Mouse (Mus musculus) mesoderm, embryonic 11.5 days (tissue): Measurements from ENCODE around the gene Rb1.
A peak's percentile ranks its signal among the peaks of the same experiment; 100 is the strongest.

Experiments
- DNase-seq: peaks from one replicate; pipeline ENCODE4 v3.0.0-alpha.2; 2012; ENCODE audit warnings: low read depth, low spot score

Rb1 gene

DNA sequence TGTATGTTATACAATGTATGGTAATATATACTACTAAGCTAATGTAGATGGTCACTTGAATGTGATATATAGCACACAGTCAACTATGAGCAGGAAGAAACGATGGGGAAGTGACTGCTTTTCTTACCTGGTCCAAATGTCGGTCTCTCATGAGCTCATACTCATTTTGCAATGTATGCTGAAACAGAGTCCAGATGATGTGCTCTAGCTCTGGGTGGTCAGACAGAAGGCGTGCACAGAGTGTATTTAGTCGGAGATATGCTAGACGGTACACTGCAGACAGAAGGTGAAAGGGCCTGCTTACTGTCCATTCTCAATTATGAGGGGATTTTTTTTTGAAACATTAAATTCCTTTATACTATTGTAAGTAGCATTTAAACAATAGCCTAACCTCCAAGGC is 114.1 kb downstream of the Rb1 start:
- DNase-seq, result no peak

DNA sequence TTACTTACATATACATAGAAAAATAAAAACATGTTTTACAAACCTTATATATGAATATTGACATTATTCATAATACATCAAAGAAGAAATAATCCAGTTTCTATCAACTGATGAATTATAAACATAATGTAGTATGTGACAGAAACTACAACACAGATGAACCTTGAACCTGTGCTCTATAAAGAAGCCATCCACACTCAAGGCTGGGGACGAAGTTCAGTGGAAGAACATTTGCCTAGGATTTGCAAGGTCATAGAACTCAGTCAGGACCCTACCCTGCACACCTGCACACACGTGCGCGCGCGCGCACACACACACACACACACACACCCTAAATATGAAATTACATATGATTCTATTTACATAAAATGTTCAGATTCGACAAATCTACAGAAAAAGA is 115.4 kb downstream of the Rb1 start:
- no peak for DNase-seq

DNA sequence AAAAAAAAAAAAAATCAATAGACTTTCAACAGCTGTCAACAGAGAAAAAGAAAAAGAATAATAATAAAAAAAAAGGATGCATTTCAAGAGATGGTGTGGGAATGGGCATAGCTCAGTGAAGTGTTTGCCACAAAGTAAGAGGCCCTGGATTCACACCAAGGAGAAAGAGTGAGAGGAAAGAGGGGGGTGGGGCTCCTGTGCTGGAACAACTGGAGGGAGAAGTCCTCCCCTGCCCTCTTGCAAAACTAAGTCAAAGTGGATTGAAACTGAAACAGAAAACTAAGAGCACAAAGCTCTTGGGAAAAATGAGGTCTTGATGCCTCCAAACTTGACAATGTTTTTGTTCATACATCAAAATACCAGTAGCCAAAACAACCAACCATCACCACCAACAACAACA is 116.4 kb downstream of the Rb1 start:
- no peak for DNase-seq

DNA sequence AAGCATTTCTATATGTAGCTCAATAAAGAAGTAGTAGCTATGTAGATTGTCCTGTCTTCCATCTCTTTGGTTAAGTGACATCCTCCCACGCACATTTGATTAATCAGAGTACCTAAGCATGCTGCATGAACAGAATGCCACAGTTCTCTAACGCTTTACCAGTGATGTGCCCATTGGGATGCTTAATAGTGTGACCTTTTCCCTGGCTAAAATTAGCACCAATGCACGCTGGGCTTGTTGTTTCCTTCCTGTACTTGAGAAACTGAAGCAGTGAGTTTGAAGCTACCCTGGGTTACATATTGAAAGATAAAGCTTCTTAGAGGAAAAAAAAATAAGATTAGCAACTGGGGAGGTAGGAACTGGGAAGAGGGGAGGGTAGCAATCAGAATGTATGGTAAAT is 121.6 kb downstream of the Rb1 start:
- no peak for DNase-seq

DNA sequence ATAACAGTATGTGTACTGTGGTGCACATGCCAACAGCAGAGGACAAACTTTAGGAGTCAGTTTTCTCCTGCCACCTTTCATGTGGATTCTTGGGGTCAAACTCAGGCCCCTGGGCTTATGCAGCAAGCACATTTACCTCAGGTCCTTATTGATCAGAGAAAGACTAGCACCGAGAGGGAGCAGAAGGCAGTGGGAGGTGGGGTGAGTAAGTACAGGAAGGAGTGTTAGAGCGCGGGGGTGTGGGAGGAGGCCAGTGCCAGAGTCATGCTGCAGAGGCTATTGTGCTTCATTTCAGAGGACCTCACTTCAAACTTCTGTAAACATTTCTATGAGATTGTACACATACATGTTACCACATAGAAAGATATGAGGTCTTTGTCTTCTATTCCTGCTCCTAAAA is 124.2 kb downstream of the Rb1 start:
- DNase-seq, result no peak

DNA sequence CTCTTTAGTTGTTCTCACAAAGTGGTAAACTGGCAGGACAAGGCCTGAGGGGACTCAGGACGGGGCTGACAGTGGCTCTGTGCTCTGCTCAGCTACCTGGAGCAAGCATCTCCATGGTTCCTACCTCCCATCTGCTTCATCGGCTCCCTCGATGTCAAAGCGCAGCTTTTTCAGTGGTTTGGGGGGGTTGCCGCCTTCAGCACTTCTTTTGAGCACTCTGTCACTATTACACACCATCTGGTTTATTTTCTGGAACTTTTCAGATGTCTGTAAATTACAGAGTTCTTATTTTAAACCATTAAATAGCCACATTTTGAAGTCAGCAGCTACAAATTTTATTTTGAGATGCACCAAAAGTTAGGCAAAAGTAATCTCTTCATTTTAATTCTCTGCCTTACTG is 126.6 kb downstream of the Rb1 start:
- DNase-seq, result no peak

DNA sequence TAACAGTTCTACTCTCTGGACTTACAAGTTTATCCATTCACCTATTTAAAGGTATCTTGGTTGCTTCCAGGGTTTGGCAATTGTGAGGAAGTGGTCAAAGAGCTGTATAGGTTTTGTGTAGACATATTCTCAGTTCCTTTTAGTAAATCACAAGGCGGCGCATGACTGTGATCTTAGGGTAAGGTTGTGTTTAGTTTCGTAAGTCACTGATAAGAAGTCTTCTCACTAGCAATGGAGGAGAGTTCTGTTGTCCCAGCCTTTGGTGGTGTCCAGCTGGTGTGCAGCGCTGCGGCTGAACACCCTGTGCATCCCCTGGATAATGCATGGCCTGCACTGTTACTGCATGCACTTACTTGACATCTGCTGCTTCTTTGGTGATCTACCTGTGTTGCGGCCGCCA is 138.7 kb downstream of the Rb1 start:
- no peak for DNase-seq

DNA sequence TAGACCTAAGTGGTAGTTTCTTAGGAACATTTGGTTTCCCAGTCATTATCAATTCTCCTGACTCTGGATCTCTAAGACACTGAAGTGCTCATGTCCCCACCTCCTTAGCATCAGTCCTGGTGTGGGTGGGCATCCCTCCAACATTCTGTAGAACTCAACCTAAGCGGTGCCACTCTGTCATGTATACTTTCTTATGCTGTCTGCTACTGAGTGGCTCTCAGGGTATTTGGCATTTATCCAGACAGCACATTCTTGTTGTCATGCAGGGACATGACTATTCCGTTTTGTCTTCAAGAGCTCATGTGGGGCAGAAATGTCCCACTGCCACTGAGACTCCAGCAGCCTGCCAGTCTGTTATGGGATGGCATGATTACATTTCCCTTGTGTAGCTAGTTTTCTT is 144.5 kb downstream of the Rb1 start:
- DNase-seq, result no peak

DNA sequence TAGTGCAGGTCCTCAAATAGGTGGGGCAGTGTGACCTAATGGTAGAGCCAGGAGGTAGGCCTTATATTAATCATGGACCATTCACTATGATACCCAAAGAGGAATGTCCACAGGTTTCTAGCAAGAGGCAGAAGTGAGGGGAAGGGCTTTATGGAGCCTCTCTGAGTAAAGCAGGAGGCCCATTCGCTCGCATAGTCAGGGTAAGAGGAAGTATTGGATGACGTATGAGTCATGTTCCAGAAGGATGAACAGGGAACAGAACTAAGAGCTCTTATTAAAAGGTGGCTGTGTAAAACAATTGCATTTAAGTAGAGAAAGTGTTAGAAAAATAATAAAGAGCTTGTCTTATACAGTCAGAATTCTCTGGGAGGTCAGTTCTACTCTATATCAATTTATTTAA is 145.0 kb downstream of the Rb1 start:
- DNase-seq, result no peak

DNA sequence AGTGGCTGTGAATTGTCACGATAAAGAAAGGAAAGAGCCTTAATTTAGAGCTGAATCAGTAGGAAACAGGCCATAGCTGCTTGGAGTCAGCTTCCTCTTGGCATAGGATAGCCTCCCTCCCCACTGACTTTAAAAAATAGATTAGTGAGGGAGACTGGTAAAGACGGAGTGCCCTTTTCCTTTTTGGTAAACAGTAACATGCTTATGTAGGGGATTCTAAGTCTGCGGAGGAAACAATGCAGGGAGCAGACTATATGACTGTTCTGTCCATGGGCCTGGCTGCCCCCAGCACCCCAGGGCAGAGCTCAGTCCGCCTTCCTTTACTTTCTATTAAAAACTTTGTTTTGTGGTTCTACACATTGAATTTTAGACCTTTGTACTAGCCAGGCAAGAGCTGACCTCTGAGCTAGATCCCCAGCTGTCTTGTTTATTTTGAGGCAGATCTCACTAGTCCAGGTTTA is 146.4 kb downstream of the Rb1 start:
- no peak for DNase-seq

DNA sequence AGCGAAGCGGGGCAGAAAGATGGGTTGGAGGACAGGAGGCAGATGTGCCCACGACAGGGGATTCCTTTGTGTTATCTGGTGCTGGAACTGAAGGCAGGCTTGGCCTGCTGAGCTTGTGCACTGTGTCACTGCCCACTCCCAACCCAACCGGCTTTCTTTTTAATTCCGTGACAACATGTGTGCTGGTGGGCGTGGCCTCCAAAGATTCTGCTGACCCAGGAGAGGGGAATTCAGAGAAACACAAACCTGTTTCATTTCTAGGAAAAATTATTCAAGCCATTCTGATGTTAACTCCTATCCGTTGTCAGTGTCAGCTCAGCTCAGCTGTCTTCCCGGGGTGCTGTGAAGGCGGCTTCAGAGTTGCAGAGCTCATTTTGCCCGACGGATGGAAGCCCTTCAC is 147.7 kb downstream of the Rb1 start:
- no peak for DNase-seq

DNA sequence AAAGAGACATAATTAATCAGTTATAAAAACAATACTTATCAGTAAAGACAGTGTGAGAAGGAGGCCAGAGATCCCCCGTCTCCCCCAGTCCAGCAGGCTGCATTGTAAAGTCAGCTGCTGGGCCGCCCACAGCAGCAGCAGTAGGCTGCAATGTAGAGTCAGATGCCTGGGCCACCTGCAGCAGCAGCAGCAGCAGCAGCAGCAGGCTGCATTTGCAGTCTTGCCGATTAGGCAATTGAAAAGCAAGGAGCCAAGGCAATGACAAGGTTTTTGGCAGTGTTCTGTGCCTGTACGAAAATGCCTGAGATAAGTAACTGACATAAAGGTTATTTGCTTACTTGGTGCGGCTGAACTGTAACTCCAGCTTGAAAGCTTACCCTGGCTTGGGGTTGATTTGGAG is 149.4 kb downstream of the Rb1 start:
- DNase-seq, result no peak

DNA sequence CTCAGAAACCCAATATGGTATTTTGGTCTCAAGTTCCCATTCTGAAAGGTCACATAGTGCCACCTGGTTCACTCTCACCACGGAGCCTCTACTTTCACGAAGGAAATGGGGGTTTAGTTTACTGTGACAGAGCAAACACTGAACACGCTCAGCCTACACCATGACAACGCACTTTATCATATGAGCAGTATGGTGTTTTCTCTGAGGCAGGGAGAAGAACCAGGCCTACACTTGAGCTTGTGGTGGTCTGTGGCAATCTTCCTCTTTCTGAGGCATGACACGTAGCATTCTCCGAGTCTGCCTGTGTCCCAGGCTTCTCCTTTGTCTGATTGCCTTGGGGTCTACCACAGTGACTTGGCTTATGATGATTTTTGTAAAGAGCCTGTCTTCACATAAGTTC is 149.8 kb downstream of the Rb1 start:
- DNase-seq, result no peak

DNA sequence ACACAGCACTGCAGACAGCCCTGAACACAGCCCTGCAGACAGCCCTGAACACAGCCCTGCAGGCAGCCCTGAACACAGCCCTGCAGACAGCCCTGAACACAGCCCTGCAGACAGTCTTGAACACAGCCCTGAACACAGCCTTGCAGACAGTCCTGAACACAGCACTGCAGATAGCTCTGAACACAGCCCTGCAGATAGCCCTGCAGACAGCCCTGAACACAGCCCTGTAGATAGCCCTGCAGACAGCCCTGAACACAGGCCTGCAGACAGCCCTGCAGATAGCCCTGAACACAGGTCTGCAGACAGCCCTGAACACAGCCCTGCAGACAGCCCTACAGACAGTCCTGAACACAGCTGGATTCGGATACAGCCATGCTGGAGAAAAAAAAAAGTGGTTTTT is 150.6 kb downstream of the Rb1 start:
- DNase-seq, result no peak

DNA sequence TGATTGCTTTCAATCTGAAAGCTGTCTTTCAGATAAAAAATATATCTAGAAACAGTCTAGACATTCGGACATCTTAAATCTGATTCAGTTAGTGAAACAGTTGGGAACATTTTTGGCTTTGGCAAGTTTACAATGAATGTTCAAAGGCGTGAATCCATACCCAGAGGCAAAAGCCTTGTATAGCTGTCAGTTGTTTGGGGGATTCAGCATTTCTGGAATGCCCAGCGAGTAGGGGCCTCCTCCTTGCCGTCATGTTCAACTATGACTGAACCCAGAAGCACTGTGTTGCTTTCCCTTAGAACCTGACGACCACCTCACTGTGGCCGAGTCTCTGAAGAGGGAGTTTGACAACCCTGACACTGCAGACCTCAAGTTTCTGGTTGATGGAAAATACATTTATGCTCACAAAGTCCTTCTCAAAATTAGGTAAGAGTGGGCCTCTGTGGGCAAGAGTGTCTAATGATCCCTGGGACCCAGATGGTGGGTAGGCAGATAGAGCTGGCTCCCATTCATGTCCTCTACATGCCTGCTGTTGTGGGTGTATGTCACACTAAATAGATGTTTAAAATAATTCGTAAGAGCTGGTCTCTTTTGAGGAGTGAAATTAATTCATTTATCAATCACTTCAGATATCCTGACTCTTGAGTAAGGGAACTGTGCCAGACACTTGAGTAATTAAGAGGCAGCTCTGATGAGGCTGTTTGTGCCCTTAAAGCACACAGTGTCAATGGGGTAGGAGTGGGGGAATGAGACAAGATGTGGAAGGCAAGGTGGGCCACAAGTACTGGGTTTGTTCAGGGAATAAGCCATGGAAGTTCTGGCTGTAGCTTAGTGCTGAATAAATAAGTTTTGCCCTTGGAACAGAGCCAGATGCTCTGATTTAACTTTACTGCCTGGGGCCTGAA is 151.3 kb downstream of the Rb1 start:
- DNase-seq, result no peak

DNA sequence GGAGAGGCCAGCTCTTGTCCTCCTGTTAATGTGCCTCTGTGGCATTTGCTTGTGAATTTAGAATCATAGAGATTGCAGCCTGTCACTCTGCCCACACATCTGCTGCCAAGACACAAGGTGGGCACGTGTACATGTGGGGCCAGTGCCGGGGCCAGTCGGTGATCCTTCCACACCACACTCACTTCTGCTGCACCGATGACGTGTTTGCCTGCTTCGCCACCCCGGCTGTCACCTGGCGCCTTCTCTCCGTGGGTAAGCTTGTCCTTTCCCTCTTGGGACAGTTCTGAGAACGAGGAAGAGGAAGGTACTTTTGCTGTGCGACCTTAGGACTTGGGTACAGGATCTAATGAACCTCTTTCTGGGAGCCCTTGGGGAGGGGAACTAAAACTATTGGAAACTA is 152.0 kb downstream of the Rb1 start:
- no peak for DNase-seq

DNA sequence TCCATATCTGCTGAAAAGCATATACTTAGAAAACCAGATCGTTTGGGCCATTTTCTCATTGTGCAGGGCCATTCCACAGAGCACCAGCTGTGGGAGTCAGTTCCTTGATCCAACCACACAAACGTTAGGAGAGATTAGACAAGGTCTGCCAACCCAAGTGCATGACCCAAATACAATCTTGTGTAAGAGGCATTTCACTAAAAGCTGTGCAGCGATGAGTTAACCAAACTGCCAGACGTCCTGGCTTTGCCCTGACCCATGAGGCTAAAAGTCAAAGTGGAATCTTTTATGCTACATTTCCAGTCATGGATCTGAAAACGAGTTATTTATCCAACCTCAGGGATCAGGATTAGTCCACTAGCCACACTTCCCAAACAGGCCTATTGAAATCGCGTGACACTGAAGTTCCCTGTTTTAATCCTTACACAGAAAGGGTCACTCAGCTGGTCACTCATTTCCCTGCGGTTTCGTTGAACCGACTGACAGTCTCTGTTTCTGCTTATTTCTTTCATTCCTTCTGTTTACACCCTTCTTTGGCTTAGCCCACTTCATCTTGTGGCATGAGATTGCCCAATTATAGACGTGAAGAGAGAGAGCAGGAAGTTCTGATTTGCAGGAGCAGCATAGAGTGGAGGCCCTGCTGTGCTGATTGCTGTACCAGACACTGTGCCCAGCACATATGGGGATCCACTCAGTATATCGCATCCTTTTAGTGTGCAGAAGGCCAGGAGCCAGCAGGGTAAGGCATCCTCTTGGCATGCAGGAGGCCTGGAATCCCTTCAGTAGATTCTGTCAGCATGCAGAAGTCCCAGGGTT is 153.2 kb downstream of the Rb1 start:
- DNase-seq, result peak; percentile 37

DNA sequence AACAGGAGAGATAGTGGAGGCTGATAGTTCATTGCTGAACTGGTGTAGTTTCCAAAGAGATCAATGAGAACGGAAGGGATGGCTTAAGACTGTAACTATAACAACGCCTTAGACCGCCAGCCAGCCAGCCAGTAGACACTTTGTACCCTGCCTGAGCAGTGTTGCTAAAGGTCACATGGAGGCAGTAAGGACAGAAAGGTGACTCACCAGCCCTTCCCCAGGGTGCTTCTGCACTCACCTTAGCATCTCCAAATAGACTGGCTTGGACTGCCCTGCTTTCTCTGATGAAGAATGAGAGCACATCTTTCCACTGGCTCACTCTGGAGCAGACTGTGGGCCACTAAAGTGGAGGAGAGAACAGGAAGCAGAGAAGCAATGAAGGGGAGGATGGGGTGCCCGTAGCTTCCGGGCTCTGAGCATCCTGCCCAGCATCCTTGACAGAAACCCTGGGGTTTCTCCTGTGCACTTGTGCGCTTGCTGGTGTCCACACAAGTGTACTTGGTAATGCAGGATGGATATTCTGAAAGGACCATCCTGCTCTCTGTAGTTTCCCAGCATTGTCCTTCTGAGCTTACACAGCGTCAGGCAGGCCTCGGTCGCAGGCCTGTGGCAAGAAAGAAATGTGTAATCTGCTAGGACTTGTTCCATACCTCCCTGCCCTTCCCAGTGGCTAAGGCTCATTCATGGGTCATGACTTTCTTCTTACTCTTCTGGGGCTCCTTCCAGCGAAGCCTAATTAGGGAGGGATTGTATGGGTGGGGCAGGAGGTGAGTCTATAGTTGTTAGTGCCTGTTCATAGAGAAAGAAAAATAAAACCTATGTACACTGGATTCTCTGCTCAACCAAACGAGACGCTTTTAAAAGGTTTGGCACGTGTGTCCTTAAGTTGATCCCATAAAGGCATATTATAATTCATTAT is 155.4 kb downstream of the Rb1 start:
- DNase-seq, result no peak

DNA sequence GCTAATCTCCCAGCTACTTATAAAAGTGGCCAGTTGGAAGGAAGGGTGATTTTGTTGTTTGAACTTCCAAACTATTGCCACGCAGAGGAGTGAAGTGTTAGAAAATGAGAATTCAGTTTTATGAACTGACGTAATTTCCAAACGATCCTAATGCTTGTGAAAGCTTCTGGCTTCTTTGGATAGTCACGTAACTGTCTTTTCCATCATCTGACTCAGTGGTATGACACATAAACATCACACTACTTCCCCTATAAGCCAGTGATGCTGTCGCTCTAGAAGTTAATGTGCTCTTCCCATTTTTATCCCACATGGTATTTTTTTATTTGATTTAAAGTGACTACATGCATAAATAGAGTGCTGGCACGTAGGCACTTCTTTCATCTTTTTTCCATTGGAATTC is 157.0 kb downstream of the Rb1 start:
- DNase-seq, result no peak

DNA sequence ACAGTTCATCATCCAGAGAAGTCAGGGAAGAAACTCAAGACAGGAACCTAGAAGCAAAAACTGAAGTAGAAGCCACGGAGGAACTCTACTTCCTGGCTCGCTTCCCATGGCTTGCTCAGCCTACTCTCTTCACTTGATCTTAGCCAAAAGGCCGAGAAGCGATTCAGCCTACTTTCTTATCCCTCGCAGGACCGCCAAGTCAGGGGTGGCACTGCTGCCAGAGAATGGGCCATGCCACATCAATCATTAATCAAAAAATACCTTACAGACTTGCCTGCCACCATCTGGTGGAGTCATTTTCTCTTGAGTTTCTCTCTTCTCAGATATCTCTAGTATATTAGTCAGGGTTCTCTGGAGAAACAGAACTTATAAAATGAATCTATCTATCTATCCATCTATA is 160.5 kb downstream of the Rb1 start:
- DNase-seq, result no peak

DNA sequence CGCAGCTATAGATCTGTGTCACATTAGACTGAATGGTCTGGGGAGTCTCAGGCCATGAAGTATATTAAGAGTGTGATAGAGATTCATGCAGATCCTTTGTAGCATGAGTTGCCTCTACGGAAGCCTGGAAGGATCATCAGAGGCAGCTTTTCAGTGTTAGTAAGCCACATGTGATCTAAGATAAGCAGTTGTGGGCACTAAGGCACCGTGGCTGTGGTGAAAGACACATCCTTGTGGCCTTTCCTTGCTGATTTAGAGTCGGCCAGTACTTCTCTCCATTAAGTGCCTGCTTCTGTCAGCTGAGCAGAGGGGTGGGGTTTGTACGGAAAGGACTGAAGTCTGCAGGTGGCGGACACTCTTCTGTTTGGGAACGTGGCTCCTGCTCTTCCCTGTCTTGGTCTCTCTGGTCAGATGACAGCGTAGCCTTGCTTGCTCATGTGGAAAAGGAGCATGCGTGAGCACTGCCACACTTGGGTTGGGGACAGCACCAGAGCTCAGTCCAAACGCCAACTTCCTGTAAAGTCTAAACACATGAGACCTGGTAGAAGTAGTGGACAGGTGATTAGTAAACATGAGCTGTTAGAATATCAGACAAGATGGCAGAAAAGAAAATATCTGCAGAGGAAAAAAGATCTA is 162.1 kb downstream of the Rb1 start:
- DNase-seq, result no peak
